Mouse (Mus musculus) frontal cortex, adult (tissue): Measurements from ENCODE around the gene Prnp.

ENCODE experiments used
- ATAC-seq: cut with Nextera tagmentation; 2 replicates; pipeline ENCODE4 v1.9.2; 2017; ENCODE audit warnings: mild to moderate bottlenecking, moderate library complexity, mixed read lengths; ENCODE audit not compliant: low TSS enrichment

Prnp gene

DNA sequence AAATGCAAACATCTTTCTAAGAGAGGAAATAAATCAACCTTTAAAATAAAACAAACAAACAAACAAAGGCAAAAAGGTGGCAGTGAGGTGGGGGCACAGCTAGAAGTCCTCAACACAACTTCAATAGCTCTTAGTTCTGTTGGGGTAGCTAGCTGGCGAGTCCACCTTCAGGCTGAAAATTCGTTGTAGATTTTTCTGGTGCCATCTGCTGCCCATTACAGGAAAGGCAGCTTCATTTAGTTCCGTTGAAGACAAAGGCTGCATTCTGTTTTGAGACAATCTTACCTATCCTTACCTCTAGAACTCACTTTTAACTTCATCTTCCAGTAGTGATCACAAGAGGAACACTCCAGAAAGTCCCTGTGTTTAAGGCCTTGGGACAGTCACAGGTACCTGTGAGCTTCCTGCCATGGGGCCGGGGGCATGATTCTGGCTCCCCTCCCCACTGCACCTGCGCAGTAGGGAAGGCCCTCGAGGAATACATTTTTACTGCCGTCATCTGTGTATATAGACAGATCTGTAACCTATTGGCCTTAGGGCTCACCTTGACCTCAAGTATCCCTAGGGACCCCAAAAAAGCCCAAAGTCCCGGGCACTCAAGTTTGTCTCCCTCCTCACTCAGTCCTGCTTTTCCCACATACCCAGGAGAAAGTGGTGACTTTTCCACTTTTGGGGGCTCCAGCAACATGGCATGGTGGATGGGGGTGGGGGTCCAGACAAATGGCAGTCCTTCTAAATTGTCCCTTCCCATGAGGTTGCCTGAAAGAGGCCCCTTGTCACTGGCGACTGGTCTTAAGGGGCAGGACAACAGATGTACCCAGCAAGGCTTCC is 40.3 kb downstream of the Prnp start:
- ATAC-seq = peak; percentile 51; the same call in 1 of the 2 replicates

- no peak for ATAC-seq
Observed at GRCm38 (mm10) chr2:131950598-131951095, 40.9 kb downstream of the Prnp start, which contains the start of gene Prnd. Prnd (plus strand) TSS chr2:131950861.

DNA sequence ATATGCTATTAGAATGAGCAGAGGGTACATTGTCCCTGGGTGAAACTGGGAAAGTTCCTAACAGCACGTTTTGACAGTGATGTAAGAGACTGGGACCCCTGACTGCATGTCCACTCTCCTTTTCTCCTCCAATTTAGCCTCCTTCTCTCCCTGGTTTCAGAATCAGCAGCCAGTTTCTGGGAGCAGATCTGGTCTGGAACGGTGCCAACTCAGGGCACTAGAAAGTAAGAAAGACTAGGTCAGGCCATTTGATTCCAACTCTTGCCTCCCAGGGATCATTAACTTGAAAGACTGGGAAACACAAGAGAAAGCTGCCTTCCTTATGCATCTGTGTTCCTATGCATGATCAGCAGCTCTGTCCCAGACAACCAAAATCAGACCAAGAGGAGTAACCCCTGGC is 42.7 kb downstream of the Prnp start:
- no peak for ATAC-seq

DNA sequence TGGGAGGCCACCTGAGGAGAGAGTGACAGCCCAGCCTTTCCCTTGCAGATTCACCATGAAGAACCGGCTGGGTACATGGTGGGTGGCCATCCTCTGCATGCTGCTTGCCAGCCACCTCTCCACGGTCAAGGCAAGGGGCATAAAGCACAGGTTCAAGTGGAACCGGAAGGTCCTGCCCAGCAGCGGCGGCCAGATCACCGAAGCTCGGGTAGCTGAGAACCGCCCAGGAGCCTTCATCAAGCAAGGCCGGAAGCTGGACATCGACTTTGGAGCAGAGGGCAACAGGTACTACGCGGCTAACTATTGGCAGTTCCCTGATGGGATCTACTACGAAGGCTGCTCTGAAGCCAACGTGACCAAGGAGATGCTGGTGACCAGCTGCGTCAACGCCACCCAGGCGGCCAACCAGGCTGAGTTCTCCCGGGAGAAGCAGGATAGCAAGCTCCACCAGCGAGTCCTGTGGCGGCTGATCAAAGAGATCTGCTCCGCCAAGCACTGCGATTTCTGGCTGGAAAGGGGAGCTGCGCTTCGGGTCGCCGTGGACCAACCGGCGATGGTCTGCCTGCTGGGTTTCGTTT is 43.3 kb downstream of the Prnp start:
- ATAC-seq = 0 out of 2 replicates have a peak, but pooled peaks have one; percentile 29

- no peak for ATAC-seq
Observed at GRCm38 (mm10) chr2:131953711-131954110, 44.0 kb downstream of the Prnp start.

- no peak for ATAC-seq
Observed at GRCm38 (mm10) chr2:131954835-131955234, 45.1 kb downstream of the Prnp start.

GRCm38 (mm10) chr2:131955264-131955663 is 45.5 kb downstream of the Prnp start:
- peak; percentile 73; the same call in 1 of the 2 replicates for ATAC-seq

GRCm38 (mm10) chr2:131956336-131957256 is 46.9 kb downstream of the Prnp start:
- no peak for ATAC-seq

DNA sequence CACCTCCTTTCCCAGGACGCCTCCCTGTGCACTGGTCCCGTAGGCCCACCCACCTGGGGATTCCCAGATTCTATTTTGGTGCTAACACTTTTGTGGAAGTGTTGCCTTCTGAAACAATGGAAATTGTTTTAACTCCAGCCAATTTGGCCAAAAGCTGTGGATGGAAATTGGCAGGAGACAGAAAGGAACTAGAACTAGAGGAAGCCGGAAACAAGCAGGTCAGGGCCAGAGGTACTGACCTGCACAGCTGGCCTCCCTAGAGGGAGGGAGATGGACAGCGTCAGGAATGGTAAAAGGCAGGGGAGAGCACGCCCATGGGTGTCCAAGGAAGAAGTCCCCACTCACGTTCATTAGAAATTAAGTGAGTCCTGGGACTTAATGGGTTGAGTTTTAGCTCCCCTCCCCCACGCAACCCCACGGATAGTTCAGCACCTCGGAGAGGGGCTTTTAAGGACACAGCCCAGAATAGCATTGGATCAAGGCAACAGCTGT is 48.0 kb downstream of the Prnp start:
- no peak for ATAC-seq

DNA sequence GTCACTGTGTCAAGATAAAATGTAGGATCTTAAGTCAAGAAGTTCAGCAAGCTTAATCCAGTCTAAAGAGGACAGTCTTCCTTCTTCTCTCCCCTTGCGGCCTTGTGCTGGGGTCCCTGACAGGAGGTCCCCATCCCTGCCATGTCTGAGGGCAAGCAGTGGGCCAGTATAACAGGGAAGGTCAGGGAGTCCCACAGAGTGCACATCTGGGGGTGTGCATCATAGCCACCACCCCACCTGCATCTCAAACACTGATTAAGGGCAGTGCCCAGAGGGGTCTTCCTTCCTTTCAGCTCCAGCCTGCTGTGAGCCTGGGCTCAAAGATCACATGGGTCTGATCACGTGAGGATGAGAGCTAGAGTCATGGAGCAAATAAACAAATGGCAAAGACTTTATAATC is 51.9 kb downstream of the Prnp start:
- no peak for ATAC-seq

GRCm38 (mm10) chr2:131970597-131970996 is 60.9 kb downstream of the Prnp start:
- peak; percentile 77 for ATAC-seq

GRCm38 (mm10) chr2:131971098-131971497 is 61.4 kb downstream of the Prnp start:
- peak; percentile 89 for ATAC-seq

GRCm38 (mm10) chr2:131976663-131977062 is 66.9 kb downstream of the Prnp start:
- ATAC-seq = no peak

DNA sequence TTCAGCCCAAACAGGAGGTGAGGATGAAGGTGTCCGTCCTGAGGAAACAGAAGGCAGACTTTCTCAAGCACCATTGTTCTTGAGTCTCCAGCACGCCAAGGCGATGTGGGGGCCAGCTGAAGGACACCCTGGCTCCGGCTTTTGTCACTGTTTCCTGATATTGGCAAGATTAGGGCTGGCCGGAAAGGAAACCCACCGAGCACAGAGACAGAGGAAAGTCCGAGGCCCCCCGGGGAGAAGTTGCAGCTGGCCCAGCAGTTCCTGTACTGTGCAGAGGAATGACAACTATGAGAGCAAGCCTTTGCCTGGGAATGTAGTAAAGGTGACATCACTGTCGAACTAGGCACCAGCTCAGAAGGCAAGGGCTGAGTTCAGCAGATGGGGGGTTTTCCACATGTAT is 71.1 kb downstream of the Prnp start:
- ATAC-seq = no peak

DNA sequence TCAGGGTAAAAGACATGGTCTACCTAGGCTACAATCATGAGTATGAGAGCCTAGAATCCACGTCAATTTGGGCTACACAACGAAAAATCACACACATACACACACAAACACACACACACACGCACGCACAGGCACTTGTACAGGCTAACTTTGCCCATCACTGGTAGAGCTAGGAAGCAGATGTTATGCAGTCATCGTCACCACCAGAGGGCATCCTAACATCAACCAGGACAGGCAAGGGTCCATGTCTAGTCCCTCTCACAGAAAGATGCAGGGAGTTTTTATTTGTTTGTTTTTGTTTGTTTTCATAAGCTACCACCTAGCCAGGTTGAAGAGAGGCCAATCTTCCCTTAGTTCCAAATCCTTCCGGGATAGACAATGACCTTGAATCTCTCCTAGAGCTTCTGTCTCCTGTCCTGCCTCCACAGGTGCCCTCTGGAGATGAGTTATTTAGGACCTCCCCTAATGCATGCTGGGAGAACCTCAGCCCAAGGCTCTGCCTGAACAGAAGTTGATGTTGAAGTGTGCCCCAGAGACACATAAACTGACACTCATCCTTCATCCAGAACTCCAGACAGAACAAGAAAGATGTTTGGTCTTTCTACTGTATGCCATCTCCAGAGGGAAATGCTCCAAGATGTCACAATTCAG is 72.9 kb downstream of the Prnp start:
- ATAC-seq = peak; percentile 95

DNA sequence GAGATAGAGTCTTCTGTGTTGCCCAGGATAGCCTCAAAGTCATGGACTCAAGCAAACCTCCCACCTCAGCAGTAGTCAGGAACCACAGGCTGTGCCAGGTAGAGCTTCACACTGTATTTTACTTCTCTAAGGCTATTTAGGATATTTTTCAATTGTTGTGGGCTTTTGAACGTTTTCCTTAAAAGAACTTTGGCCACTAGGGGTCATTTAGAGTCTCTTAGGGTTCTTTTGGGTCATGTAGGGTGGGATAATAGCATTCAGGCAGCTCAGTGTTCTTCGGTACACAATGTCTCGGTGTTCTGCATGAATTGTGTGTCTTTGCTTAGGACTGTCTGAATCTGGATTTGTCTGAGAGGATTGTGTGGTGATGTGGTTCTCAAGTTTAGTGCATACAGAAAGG is 78.2 kb downstream of the Prnp start:
- no peak for ATAC-seq
